Mouse (Mus musculus) ES-Bruce4 (cell line): ENCODE measurements around the gene Trim10.

Source experiments
- CTCF ChIP-seq: IDR thresholded peaks from one replicate; pipeline ENCODE4 v1.8.1; 2011; ENCODE audit warnings: low read depth, low read length
- EP300 ChIP-seq: IDR thresholded peaks from 2 replicates; pipeline ENCODE4 v1.6.1; 2011; ENCODE audit warnings: low read depth, low read length; ENCODE audit not compliant: insufficient read depth
- POLR2A ChIP-seq: IDR thresholded peaks from one replicate; pipeline ENCODE4 v1.8.1; 2011; ENCODE audit warnings: low read length; ENCODE audit not compliant: insufficient read depth

GRCm38 (mm10) chr17:36897552-36898205, 28.3 kb downstream of the Trim10 start, which contains the start of gene Trim31:
- TF ChIP-seq POLR2A (no peak), CTCF (no peak), EP300 (no peak)
